Mouse (Mus musculus) E14TG2a.4 (cell line): ENCODE results near the gene Spred1.

Source experiments
- CTCF ChIP-seq: conservative IDR thresholded peaks from 2 replicates; pipeline ENCODE4 v1.5.1; 2014; ENCODE audit warnings: low read length
- NANOG ChIP-seq: IDR thresholded peaks from 2 replicates; pipeline ENCODE4 v1.6.1; 2014; ENCODE audit warnings: borderline replicate concordance, low read length, mixed read lengths
- POU5F1 ChIP-seq: IDR thresholded peaks from 2 replicates; pipeline ENCODE4 v1.6.1; 2014; ENCODE audit warnings: low read length, borderline replicate concordance

- TF ChIP-seq CTCF (no peak), NANOG (no peak), POU5F1 (no peak)
Measured at GRCm38 (mm10) chr2:117121984-117122605, 921 bp downstream of the Spred1 start.
